In the genomic region with DNA sequence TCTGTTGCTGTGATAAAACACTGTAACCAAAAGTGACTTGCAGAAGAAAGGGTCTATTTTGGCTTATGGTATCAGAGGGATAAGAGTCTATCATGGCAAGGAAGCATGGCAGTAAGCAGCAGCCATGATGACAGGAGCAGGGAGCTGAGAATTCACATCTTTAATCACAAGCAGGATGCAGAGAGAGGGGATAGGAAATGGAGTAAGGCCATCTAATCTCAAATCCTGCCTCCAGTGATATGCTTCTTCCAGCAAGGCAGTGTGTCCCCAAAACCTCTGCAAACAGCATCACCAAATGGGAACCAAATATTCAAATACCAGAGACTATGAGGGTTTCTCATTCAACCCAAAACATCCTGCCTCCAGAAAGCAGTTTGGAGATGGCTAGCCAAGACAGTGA, we compare ENCODE assay signal across 24 mouse cellular contexts.
"Had no signal": no experiment of that assay in that cellular context is flagged by ENCODE, and none has a peak within 500 bp of the region (broad histone marks: within the 10 kb centered on the region; RNA-seq: fewer than 3 reads in every experiment).

No protein-coding gene starts in this region.

- H3K27me3 ChIP-seq: heart, embryonic 13.5 days; heart, embryonic 15.5 days; hindbrain, embryonic 13.5 days; hindbrain, embryonic 15.5 days; kidney, embryonic 15.5 days; limb, embryonic 13.5 days; limb, embryonic 15.5 days; liver, embryonic 12.5 days had no signal

- H3K36me3 ChIP-seq: heart, embryonic 15.5 days; hindbrain, embryonic 13.5 days; hindbrain, embryonic 15.5 days; limb, embryonic 15.5 days had no signal

- ATAC-seq: hindbrain, postnatal 0 days; liver, embryonic 12.5 days had no signal

- H3K27ac ChIP-seq: heart, adult 2 months; heart, embryonic 13.5 days; heart, embryonic 15.5 days; hindbrain, embryonic 13.5 days; hindbrain, embryonic 15.5 days; hindbrain, postnatal 0 days; kidney, embryonic 15.5 days; kidney, postnatal 0 days; limb, embryonic 13.5 days; limb, embryonic 15.5 days had no signal

- H3K9me3 ChIP-seq: heart, embryonic 13.5 days; heart, embryonic 15.5 days; hindbrain, embryonic 13.5 days; hindbrain, embryonic 15.5 days; kidney, embryonic 15.5 days; limb, embryonic 13.5 days; limb, embryonic 15.5 days; liver, embryonic 12.5 days had no signal

- H3K4me3 ChIP-seq: heart, adult 2 months; heart, embryonic 15.5 days; hindbrain, embryonic 13.5 days; hindbrain, embryonic 15.5 days; limb, embryonic 13.5 days; limb, embryonic 15.5 days had no signal

- H3K4me2 ChIP-seq: hindbrain, embryonic 15.5 days; limb, embryonic 13.5 days; limb, embryonic 15.5 days had no signal

- DNase-seq: gastrocnemius, postnatal 14 days; gastrocnemius, postnatal 36 days; heart, adult 11 months; heart, adult 2 months; heart, postnatal 14 days; heart, postnatal 36 days; kidney, adult 11 months; kidney, adult 2 months; kidney, adult 9 months; kidney, postnatal 14 days; kidney, postnatal 36 days; layer of hippocampus, adult 9-11 months; layer of hippocampus, postnatal 36 days; left cerebral cortex, postnatal 4 days had no signal
